Mouse (Mus musculus) testis, postnatal 14 days (tissue): ENCODE data around the gene H2-Q4.
"Not testable (repeated sequence)": the region's sequence is repeated elsewhere in the genome, so short reads cannot be mapped to it uniquely, and the experiment has no call there.

ENCODE experiments used
- DNase-seq: peaks from one replicate; pipeline ENCODE4 v3.0.0; 2021; ENCODE audit warnings: low spot score

H2-Q4 gene

DNA sequence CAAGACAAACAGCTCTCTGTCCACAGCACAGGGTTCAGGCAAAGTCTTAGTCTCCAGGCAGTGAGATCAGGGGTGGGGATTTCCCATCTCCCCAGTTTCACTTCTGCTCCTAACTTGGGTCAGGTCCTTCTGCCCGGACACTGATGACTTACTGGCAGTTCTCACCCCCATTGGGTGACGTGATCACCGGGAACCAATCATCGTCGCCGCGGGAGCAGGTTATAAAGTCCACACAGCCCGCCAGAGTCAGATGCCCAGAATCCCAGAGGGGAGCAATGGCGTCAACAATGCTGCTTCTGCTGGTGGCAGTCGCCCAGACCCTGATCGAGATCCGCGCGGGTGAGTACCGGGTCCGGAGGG is at the start of gene H2-Q4:
Gene H2-Q4, plus strand, starts transcription at position 249 of the 360 bp plus-strand sequence.
- DNase-seq, result peak; percentile 79

DNA sequence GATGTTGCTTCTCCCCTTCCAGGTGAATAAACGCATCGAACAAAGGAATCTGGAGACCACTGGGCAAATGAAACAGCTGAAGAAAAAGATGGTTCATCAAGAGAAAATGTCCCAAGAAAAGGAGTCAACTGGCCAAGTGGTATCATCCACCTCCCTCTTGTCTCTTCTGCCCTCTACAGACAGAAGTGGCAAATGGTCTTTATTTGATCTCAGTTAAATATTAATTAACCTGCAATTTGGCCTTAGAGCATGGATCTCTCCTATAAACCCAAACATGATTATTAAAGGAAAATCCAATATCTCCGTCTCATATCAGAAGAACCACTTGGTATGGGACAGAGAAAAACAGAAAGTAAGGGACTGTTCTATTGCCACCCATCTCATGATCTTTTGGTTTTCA is 49.7 kb upstream of the H2-Q4 start:
- not testable (repeated sequence) for DNase-seq

DNA sequence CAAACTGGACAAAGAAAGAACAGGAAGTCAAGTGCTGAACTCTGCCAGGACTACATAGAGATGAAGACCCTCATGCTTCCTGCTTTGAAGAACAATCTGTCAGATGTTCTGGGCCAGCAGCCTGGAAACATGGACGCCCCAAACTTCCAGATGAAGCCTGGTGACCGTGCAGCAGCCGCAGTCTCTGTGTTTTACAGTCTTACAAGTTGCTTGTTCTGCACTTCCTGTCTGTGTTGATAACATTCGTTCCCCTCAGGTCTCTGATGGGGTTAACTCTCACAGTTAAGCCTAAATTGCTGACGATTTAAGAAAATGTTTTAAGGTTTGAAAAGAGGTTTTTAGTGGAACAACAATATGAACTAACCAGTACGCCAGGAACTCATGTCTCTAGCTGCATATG is 47.9 kb upstream of the H2-Q4 start:
- DNase-seq, result not testable (repeated sequence)

DNA sequence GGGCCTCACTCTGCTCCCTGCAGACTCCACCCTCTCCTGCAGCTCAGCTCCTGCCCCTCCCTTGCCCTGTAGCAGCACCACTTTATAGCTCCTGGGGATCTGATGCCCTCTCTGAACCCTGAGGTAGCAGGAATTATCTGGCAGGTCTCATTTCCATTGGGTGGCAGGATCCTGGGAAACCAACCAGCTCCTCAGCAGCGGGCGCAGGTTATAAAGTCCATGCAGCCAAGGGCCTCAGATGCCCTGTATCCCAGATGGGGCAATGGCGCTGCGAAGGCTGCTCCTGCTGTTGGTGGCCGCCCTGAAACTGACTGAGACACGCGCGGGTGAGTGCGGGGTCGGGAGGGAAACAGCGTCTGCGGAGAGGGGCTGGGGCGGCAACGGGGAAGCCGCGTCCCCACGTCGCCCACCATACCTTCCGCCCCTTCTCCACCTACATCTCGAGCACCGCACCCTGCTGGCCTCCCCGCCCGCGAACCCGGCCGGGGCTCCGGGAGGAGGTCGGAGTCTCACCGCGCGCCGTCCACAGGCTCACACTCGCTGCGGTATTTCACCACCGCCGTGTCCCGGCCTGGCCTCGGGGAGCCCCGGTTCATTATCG is 37.2 kb upstream of the H2-Q4 start, which contains the start of gene H2-Q2:
Gene H2-Q2, plus strand, starts transcription at position 172 of the 601 bp plus-strand sequence.
- no peak for DNase-seq

DNA sequence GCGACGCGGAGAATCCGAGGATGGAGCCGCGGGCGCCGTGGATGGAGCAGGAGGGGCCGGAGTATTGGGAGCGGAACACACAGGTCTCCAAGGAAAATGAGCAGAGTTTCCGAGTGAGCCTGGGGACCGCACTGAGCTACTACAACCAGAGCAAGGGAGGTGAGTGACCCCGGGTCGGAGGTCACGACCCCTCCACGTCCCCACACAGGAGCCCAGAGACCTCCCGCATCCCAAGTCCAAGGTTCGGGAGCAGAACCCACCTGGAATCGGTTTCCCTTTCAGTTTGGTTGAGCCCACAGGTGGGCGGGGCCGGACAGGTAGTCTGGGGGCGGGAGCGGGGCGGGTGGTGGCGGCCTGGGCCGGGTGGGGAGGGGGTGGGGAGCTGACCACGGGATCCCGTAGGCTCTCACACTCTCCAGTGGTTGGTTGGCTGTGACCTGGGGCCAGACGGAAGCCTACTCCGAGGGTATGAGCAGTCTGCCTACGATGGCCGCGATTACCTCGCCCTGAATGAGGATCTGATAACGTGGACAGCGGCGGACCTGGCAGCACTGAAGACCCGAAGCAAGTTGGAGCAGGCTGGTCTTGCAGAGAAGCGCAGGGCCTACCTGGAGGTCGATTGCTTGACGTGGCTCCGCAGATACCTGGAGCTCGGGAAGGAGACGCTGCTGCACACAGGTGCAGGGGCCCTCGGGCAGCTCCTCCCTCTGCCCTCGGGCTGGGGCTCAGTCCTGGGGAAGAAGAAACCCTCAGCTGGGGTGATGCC is 36.5 kb upstream of the H2-Q4 start:
- peak; percentile 24 for DNase-seq

DNA sequence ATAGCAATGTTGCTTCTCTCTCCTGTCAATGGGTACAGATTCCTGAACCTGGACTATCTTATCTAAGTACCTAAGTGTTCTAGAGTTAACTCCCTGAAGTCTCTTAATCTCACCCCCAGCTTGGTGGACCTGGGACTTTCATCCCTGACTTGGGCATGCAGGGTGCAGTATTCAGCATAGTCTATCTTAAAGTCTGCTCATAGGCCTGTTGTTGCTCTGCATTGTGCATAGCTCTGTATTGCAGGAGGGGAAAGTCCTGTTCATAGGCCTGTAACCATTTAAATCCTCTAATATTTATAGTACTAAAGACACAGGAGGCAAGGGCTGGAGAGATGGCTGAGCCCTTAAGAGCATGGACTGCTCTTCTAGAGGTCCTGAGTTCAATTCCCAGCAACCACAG is 31.8 kb upstream of the H2-Q4 start:
- not testable (repeated sequence) for DNase-seq

DNA sequence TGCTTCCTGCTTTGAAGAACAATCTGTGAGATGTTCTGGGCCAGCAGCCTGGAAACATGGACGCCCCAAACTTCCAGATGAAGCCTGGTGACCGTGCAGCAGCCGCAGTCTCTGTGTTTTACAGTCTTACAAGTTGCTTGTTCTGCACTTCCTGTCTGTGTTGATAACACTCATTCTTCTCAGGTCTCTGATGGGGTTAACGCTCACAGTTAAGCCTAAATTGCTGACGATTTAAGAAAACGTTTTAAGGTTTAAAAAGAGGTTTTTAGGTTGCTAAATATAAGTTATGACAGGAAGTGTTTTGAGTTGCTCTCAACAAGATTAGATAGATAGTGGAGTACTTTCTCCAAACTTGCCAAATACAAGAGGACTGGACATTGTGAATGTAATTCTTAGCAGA is 26.1 kb upstream of the H2-Q4 start:
- DNase-seq, result not testable (repeated sequence)

DNA sequence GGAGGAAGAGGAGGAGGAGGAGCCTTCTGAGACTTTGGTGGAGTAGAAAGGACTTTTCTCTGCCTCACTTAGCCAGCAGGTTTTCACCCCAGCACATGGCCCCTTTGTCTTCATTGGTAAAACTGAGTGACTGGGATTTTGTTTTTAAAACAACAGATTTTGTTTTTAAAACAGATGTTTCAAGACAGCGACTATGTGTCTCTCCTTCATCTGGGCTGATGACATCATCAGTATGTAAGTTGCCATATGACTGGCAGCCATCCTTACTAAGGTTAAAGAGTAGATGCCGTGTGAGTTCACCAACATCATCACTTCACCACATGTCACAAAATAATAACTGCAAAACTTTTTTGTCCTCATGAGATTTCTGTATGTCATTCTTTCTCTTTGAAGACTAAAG is 25.3 kb upstream of the H2-Q4 start:
- no peak for DNase-seq

DNA sequence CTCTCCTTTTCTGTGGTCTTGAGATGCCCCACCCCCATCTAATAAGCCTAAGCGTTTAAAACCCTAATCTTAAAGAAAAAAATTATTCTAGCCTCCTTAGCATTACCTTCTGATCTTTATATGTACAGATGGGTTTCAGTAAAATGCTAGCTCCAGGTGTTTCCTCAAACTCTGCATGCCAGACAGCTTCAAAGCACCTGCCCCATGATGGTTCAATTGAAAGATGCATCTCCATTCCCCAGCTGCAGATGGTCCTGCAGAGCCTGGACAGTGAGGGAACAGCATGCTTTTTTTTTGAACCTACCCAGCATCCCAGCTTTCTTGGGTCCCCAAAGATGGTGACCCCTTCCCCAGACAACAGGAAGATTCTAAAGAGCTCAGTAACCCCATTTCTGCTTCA is 22.3 kb upstream of the H2-Q4 start:
- DNase-seq, result no peak

DNA sequence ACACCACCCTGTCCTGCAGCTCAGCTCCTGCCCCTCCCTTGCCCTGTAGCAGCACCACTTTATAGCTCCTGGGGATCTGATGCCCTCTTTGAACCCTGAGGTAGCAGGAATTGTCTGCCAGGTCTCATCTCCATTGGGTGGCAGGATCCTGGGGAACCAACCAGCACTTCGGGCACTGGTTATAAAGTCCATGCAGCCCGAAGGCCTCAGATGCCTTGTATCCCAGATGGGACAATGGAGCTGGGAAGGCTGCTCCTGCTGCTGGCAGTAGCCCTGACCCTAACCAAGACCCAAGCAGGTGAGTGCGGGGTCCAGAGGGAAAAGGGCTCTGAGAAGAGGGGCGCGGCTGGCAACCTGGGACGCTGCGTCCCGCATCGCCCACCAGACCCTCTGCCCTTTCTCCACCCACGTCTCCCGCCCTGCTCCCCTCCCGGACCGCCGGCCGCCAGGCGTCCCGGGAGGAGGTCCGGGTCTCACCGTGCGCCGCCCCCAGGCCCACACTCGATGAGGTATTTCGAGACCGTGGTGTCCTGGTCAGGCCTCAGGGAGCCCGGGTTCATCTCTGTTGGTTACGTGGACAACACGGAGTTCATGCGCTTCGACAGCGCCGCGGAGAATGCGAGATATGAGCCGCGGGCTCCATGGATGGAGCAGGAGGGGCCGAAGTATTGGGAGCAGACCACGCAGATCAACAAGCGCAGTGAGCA is 20.5 kb upstream of the H2-Q4 start:
- no peak for DNase-seq

DNA sequence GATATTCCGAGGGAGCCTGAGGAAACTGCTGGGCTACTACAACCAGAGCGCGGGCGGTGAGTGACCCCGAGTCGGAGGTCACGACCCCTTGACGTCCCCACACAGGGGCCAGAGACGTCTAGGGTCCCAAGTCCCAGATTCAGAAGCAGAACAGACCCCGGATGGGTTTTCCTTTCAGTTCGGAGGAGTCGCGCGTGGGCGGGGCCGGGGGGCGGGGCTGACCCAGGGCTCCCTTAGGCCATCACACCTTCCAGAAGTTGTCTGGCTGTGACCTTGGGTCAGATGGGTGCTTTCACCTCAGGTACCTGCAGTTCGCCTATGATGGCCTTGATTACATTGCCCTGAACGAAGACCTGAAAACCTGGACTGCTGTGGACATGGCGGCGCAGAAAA is 20.0 kb upstream of the H2-Q4 start:
- DNase-seq, result no peak

DNA sequence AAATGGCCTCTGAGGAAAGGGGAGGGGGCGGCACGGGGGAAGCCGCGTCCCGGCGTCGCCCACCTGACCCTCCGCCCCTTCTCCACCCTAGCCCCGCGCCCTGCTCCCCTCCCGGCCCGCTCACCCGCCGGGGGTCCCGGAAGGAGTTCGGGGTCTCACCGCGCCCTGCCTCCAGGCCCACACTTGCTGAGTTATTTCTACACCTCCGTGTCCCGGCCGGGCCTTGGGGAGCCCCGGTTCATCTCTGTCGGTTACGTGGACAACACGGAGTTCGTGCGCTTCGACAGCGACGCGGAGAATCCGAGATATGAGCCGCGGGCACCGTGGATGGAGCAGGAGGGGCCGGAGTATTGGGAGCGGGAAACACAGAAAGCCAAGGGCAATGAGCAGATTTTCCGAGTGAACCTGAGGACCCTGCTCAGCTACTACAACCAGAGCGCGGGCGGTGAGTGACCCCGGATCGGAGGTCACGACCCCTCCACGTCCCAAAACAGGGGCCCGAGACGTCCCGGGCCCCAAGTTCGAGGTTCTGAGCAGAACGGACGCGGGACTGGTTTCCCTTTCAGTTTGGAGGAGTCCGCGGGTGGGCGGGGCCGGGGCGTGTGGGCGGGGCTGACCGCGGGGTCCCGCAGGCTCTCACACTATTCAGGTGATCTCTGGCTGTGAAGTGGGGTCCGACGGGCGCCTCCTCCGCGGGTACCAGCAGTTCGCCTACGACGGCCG is 473 bp downstream of the H2-Q4 start:
- DNase-seq, result peak; percentile 32

DNA sequence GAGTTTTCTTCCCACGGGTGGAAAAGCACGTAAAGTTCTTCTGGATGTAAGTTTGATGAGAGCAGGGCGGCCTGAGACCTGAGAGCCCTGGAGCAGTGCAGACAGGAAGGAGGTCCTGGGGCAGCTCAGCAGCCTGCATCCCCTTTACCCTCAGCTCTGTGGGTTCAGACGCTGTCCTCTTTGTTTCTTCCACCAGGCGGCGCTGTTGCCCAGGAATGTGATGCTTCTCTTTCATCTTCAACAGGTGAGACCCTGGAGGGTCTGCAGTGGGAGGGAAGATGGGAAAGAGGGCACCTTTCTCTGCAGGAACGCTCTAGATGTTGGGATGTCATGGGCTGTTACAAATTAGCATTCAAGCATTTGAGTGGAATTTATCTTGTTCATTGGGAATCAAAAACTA is 10.4 kb downstream of the H2-Q4 start:
- DNase-seq, result peak; percentile 41

DNA sequence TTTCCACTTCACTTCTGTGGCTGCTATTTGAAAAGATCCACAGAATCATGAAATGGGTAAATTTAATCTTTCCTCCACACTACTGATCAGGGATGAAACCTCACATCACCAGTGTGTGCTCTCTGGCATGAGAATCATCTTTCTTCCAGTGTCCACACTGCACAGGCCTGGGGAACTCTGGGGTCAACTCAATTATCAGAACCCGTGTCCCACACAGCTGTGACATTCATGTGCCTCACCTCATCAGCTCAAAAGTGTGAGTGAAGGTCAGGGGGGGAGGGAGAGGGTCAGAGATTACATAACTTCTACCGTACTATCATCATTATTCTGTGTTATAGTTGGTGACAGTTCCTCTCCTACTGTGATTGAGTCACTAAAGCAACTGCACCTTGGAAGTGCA is 13.3 kb downstream of the H2-Q4 start:
- not testable (repeated sequence) for DNase-seq

DNA sequence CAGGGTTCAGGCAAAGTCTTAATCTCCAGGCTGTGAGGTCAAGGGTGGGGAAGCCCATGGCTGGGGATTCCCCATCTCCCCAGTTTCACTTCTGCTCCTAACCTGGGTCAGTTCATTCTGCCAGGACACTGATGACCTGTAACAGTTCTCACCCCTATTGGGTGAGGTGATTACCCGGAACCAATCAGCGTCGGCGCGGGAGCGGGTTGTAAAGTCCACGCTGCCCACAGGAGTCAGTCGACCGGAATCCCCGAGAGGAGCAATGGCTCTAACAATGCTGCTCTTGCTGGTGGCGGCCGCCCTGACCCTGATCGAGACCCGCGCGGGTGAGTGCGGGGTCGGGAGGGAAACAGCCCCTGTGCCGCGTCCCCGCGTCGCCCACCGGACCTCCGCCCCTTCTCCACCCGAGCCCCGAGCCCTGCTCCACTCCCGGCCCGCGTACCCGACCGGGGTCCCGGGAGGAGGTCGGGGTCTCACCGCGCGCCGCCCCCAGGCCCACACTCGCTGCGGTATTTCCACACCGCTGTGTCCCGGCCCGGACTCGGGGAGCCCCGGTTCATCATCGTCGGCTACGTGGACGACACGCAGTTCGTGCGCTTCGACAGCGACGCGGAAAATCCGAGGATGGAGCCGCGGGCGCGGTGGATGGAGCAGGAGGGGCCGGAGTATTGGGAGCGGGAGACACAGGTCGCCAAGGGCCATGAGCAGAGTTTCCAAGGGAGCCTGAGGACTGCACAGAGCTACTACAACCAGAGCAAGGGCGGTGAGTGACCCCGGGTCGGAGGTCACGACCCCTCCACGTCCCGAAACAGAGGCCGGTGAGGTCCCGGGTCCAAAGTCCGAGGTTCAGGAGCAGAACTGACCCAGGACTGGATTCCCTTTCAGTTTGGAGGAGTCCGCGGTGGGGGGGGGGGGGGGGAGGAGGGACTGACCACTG is 14.7 kb downstream of the H2-Q4 start:
- DNase-seq, result not testable (repeated sequence)

DNA sequence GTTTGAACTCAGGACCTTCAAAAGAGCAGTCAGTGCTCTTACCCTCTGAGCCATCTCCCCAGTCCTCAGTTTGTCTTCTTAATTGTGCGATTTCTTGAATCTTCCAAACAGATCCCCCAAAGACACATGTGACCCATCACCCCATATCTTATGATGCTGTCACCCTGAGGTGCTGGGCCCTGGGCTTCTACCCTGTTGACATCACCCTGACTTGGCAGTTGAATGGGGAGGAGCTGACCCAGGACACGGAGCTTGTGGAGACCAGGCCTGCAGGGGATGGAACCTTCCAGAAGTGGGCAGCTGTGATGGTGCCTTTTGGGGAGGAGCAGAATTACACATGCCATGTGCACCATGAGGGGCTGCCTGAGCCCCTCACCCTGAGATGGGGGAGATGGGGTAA is 17.5 kb downstream of the H2-Q4 start:
- not testable (repeated sequence) for DNase-seq

DNA sequence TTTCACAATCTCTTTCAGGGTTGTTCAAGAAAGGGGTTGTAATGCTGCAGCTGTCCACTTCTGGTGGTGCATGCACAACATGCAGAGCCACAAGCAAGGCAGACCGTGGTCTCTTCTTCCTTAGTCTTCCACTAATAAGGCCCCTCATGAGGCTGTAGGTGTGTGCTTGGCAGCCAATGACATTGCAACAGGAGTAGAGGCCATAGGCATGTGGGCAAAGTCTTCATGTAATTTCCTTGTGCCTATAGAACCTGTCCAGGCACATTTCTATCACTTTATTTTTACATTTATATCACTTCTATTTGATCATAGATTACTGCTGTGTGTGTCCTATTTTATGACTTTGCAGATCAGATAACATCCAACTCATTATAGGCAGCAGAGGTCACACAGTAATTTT is 33.6 kb downstream of the H2-Q4 start:
- DNase-seq, result not testable (repeated sequence)

DNA sequence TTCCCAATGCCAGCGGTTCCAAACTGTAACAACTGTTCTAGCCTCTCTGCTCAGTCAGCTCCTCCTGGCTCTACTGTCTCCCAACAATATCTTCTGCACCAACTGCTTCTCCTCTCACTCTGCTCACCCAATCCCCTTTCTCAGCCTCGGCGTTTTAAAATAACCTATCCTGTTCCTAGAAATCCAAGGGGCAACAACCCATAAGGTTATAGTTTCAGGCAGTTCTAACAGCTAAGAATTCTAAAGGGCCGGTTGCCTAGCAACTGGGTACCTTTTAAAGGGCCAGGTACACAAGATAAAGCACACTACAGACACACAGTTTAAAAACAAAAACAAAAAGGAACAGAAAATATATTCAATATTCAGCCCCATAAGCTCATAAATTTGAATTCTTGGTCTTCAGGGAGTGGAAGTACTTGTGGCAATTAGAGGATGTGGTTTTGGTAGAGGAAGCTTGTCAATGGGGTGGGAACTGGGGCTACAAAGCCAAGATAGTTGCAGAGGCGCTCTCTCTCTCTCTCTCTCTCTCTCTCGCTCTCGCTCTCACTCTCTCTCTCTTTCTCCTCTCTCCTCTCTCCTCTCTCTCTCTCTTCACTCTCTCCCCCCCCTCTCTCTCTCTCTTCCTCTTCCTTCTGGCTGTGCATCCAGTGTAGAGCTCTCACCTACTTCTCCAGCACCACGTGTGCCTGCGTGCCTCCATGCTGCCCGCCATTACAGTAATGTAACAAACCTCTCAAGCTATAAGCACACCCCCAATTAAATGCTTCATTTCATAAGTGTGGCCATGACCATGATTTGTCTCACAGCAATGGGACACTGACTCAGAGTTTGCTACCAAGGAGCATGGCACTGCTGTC is 36.1 kb downstream of the H2-Q4 start:
- DNase-seq, result not testable (repeated sequence)

DNA sequence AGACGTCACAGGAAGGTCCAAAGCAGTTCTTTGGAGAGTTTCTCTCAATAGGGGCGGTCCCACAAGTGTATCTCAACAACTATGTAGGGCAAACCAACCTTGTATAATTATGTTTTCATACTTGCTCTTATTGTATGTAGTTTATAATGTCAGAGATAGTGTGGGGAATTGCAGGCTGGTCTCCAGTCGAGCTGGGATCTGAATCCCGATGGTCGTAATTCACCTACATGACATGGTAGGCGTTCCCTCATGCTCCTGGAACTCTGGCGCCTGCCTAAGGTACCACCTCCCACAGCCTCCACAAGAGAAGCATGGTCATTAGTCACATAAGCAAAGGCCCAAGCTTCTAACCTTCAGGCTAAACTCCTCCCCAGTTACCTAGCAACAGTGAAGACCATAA is 39.4 kb downstream of the H2-Q4 start:
- DNase-seq, result no peak

DNA sequence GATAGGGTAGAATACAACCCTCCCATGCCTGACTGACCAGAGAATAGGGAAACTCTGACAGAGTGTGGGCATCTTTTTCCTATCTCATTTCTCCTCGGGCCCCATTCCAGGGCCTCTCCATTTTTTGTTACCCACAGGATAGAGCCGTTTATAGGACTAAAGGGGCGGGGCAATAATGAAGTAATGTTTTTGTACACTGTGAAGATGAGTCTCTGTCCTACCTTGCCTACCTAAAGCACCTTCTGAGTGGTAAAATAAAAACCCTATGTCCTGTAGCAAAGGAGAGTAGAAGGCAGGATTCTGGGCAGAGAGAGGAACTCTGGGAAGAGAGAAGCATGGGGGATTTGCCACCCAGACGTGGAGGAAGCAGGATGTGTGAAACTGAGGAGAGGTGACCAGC is 40.1 kb downstream of the H2-Q4 start:
- DNase-seq, result not testable (repeated sequence)
